ENCODE assay signal across 8 mouse cellular contexts in the genomic region with DNA sequence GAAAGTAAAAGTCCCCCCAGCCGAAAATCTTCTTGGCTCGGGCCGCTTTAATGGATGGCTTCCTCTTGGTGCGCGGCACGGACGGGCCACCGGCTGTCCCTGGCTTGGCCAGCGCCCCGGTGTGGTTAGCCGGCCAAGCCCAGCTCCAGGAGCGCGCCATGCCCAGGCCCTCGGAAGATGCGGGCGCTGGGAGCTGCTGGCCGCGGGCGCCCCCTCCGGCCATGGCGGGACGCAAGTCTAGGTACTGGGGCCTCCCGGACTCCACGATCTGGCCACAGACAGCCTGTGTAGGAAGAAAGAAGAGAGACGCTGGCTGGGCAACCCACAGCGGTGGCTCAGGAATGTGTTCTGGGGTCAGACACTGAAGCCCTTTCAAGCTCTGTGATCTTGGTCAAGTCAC. TPM values are rescaled to one million over a fixed set of nuclear protein-coding genes. Genes with fewer than 3 reads are reported as not detected.
DNase-seq lines count a peak whose midpoint lies in the region; ATAC-seq lines count a peak whose summit lies in the region.

No protein-coding gene starts in this region.

- H3K9me3 ChIP-seq in heart, embryonic 10.5 days = no peaks in the 10 kb centered on the region
- H3K9me3 ChIP-seq in forebrain, embryonic 14.5 days (replicated peaks; ENCODE audit: control insufficient read depth, low read length) = no peaks in the 10 kb centered on the region
- no peaks in the 10 kb centered on the region for H3K9me3 ChIP-seq in liver, embryonic 13.5 days (replicated peaks)
- no peaks in the 10 kb centered on the region for H3K9me3 ChIP-seq in neural tube, embryonic 11.5 days (ENCODE audit: control insufficient read depth, low read length)

- peak overlapping the region; percentile 47 for H3K4me3 ChIP-seq in heart, embryonic 10.5 days
- peak overlapping the region; percentile 10 for H3K4me3 ChIP-seq in forebrain, embryonic 14.5 days (ENCODE audit: low read depth, low read length)
- H3K4me3 ChIP-seq in liver, embryonic 13.5 days (replicated peaks) = peak overlapping the region; percentile 32
- peak overlapping the region; percentile 17; the same call in 1 of the 2 replicates for H3K4me3 ChIP-seq in neural tube, embryonic 11.5 days (ENCODE audit: low read depth, low read length)

- ATAC-seq in forebrain, embryonic 14.5 days = no peak
- peak; percentile 13; the same call in 1 of the 2 replicates for ATAC-seq in liver, embryonic 13.5 days (ENCODE audit: low read depth)
- peak; percentile 22; the same call in 1 of the 2 replicates for ATAC-seq in neural tube, embryonic 11.5 days (ENCODE audit: insufficient read depth, low FRiP score, low TSS enrichment)
- no peak for ATAC-seq in activated CD4-positive, CD25-positive, alpha-beta regulatory T cell, adult 4 months

- H3K27ac ChIP-seq in heart, embryonic 10.5 days = no peak overlapping the region
- H3K27ac ChIP-seq in forebrain, embryonic 14.5 days (ENCODE audit: low read depth, low read length) = peak overlapping the region; percentile 9; the same call in 1 of the 2 replicates
- no peak overlapping the region for H3K27ac ChIP-seq in liver, embryonic 13.5 days
- H3K27ac ChIP-seq in neural tube, embryonic 11.5 days (ENCODE audit: low read depth, low read length) = peak overlapping the region; percentile 69

- peak overlapping the region; percentile 17; the same call in 1 of the 2 replicates for H3K9ac ChIP-seq in forebrain, embryonic 14.5 days (ENCODE audit: low read length)
- H3K9ac ChIP-seq in liver, embryonic 13.5 days = no peak overlapping the region
- H3K9ac ChIP-seq in neural tube, embryonic 11.5 days (ENCODE audit: low read length) = no peak overlapping the region; the same call in 1 of the 2 replicates

- DNase-seq in heart, embryonic 10.5 days (ENCODE audit: low spot score) = no peak
- DNase-seq in heart, adult 9 months (ENCODE audit: low spot score in 2 of 2) = no peak
- DNase-seq in brain, adult 2 months (ENCODE audit: low read depth, low spot score) = peak; percentile 71
- DNase-seq in forebrain, embryonic 14.5 days (ENCODE audit: low spot score) = no peak
- peak; percentile 57 for DNase-seq in induced T-regulatory cell, adult 2 months (ENCODE audit: low read depth)
- DNase-seq in liver, embryonic 13.5 days = peak; percentile 27
- DNase-seq in neural tube, embryonic 11.5 days (ENCODE audit: low spot score) = peak; percentile 82

- peak overlapping the region; percentile 38 for H3K4me2 ChIP-seq in forebrain, embryonic 14.5 days (ENCODE audit: low read length)
- H3K4me2 ChIP-seq in liver, embryonic 13.5 days = peak overlapping the region; percentile 46
- H3K4me2 ChIP-seq in neural tube, embryonic 11.5 days (ENCODE audit: low read depth) = peak overlapping the region; percentile 36

- peaks cover 90% of the 10 kb centered on the region for H3K27me3 ChIP-seq in heart, embryonic 10.5 days (ENCODE audit: insufficient read depth, poor library complexity, severe bottlenecking)
- peaks cover 69% of the 10 kb centered on the region for H3K27me3 ChIP-seq in forebrain, embryonic 14.5 days (replicated peaks; ENCODE audit: control insufficient read depth, insufficient read depth, low read length)
- peaks cover 89% of the 10 kb centered on the region for H3K27me3 ChIP-seq in liver, embryonic 13.5 days
- H3K27me3 ChIP-seq in neural tube, embryonic 11.5 days (ENCODE audit: control insufficient read depth, insufficient read depth, low read length) = peaks cover 79% of the 10 kb centered on the region

- under 1% methylated on average over 26 of the region's 26 CpGs for WGBS in heart, embryonic 10.5 days
- WGBS in forebrain, embryonic 14.5 days = under 1% methylated on average over 26 of the region's 26 CpGs
- under 1% methylated on average over 26 of the region's 26 CpGs for WGBS in liver, embryonic 13.5 days (ENCODE audit: insufficient replicate concordance)
- WGBS in neural tube, embryonic 11.5 days = under 1% methylated on average over 26 of the region's 26 CpGs

- H3K36me3 ChIP-seq in heart, embryonic 10.5 days = no peaks in the 10 kb centered on the region
- no peaks in the 10 kb centered on the region for H3K36me3 ChIP-seq in forebrain, embryonic 14.5 days (ENCODE audit: control insufficient read depth, insufficient read depth, low read length)
- H3K36me3 ChIP-seq in liver, embryonic 13.5 days = no peaks in the 10 kb centered on the region
- H3K36me3 ChIP-seq in neural tube, embryonic 11.5 days (ENCODE audit: control insufficient read depth, insufficient read depth, low read length) = no peaks in the 10 kb centered on the region

- peaks cover 43% of the 10 kb centered on the region for H3K4me1 ChIP-seq in heart, embryonic 10.5 days
- peaks cover 51% of the 10 kb centered on the region for H3K4me1 ChIP-seq in forebrain, embryonic 14.5 days (ENCODE audit: control insufficient read depth, insufficient read depth, low read length)
- peaks cover 16% of the 10 kb centered on the region for H3K4me1 ChIP-seq in liver, embryonic 13.5 days (replicated peaks)
- peaks cover 28% of the 10 kb centered on the region for H3K4me1 ChIP-seq in neural tube, embryonic 11.5 days (ENCODE audit: control insufficient read depth, insufficient read depth, low read length)

RNA-seq across cellular contexts. Expression of a gene that starts 4.4 kb away (rescaled TPM):
- 101 and 126 TPM in 2 replicates for polyA plus RNA-seq in heart, embryonic 10.5 days (2016; fragmentation: Nextera tagmentation; extraction: Ambion mirVana)
- 53.1 and 65.1 TPM in 2 replicates for polyA plus RNA-seq in forebrain, embryonic 14.5 days (2014; fragmentation: Nextera tagmentation; extraction: Ambion mirVana)
- polyA plus RNA-seq in liver, embryonic 13.5 days (2015; fragmentation: Nextera tagmentation; extraction: Ambion mirVana) = 133 and 142 TPM in 2 replicates
- 82.1 and 91.5 TPM in 2 replicates for polyA plus RNA-seq in neural tube, embryonic 11.5 days (2014; fragmentation: Nextera tagmentation; extraction: Ambion mirVana)
- 10 to 100 TPM; 34.2 to 50.7 TPM for polyA plus RNA-seq in activated CD4-positive, CD25-positive, alpha-beta regulatory T cell, adult 4 months (2017; shearing (Covaris generic))

RNA-seq across cellular contexts. Expression of a gene that starts 7.7 kb away (rescaled TPM):
- polyA plus RNA-seq in heart, embryonic 10.5 days (2016; fragmentation: Nextera tagmentation; extraction: Ambion mirVana) = 0.16 and 0.33 TPM in 2 replicates
- polyA plus RNA-seq in forebrain, embryonic 14.5 days (2014; fragmentation: Nextera tagmentation; extraction: Ambion mirVana) = 32.1 and 35.4 TPM in 2 replicates
- polyA plus RNA-seq in liver, embryonic 13.5 days (2015; fragmentation: Nextera tagmentation; extraction: Ambion mirVana) = 0.13 TPM in 2 replicates
- 45.7 and 46.8 TPM in 2 replicates for polyA plus RNA-seq in neural tube, embryonic 11.5 days (2014; fragmentation: Nextera tagmentation; extraction: Ambion mirVana)
- not detected for polyA plus RNA-seq in activated CD4-positive, CD25-positive, alpha-beta regulatory T cell, adult 4 months (2017; shearing (Covaris generic))

RNA-seq across cellular contexts. Expression of a gene that starts 11.9 kb away (rescaled TPM):
- 7.8 and 9.0 TPM in 2 replicates for polyA plus RNA-seq in heart, embryonic 10.5 days (2016; fragmentation: Nextera tagmentation; extraction: Ambion mirVana)
- polyA plus RNA-seq in forebrain, embryonic 14.5 days (2014; fragmentation: Nextera tagmentation; extraction: Ambion mirVana) = 12.5 and 17.2 TPM in 2 replicates
- polyA plus RNA-seq in liver, embryonic 13.5 days (2015; fragmentation: Nextera tagmentation; extraction: Ambion mirVana) = 1.9 and 2.8 TPM in 2 replicates
- 2.4 and 3.4 TPM in 2 replicates for polyA plus RNA-seq in neural tube, embryonic 11.5 days (2014; fragmentation: Nextera tagmentation; extraction: Ambion mirVana)
- not detected for polyA plus RNA-seq in activated CD4-positive, CD25-positive, alpha-beta regulatory T cell, adult 4 months (2017; shearing (Covaris generic))

RNA-seq across cellular contexts. Expression of a gene that starts 25.2 kb away (rescaled TPM):
- 0.22 and 0.84 TPM in 2 replicates for polyA plus RNA-seq in heart, embryonic 10.5 days (2016; fragmentation: Nextera tagmentation; extraction: Ambion mirVana)
- 0.41 TPM in 1 of 2 replicates, not detected in the other for polyA plus RNA-seq in forebrain, embryonic 14.5 days (2014; fragmentation: Nextera tagmentation; extraction: Ambion mirVana)
- polyA plus RNA-seq in liver, embryonic 13.5 days (2015; fragmentation: Nextera tagmentation; extraction: Ambion mirVana) = 0.17 and 0.47 TPM in 2 replicates
- polyA plus RNA-seq in neural tube, embryonic 11.5 days (2014; fragmentation: Nextera tagmentation; extraction: Ambion mirVana) = 0.50 and 0.95 TPM in 2 replicates
- under 1 TPM in 1 of 2 experiments, not detected in 1; 0.92 TPM for polyA plus RNA-seq in activated CD4-positive, CD25-positive, alpha-beta regulatory T cell, adult 4 months (2017; shearing (Covaris generic))

Comparison
In these comparisons a context has a peak if more than half of its experiments do, and no peak if none do; other contexts are left out.
1. DNase-seq: peak in brain, adult 2 months (single experiment), induced T-regulatory cell, adult 2 months (single experiment), liver, embryonic 13.5 days (single experiment) and neural tube, embryonic 11.5 days (single experiment); none in heart, embryonic 10.5 days (single experiment), heart, adult 9 months (0 of 2) and forebrain, embryonic 14.5 days (single experiment).
2. H3K27ac ChIP-seq: peak in forebrain, embryonic 14.5 days (single experiment) and neural tube, embryonic 11.5 days (single experiment); none in heart, embryonic 10.5 days (single experiment) and liver, embryonic 13.5 days (single experiment).
3. ATAC-seq: peak in liver, embryonic 13.5 days (single experiment) and neural tube, embryonic 11.5 days (single experiment); none in forebrain, embryonic 14.5 days (single experiment) and activated CD4-positive, CD25-positive, alpha-beta regulatory T cell, adult 4 months (single experiment).
4. RNA of a gene that starts 7.7 kb away (polyA plus RNA-seq): 45.7 to 46.8 TPM in neural tube, embryonic 11.5 days and 32.1 to 35.4 TPM in forebrain, embryonic 14.5 days; 0.16 to 0.33 TPM in heart, embryonic 10.5 days, 0.13 TPM in liver, embryonic 13.5 days and not detected in activated CD4-positive, CD25-positive, alpha-beta regulatory T cell, adult 4 months; every median in the first group is over 10 times any median in the second.
5. Peak in every context shown above with its lines, with median percentiles within 50 percentile points of each other: H3K4me3 ChIP-seq and H3K4me2 ChIP-seq.